Mouse (Mus musculus): Measurements from ENCODE around the gene Fbrs.

DNA sequence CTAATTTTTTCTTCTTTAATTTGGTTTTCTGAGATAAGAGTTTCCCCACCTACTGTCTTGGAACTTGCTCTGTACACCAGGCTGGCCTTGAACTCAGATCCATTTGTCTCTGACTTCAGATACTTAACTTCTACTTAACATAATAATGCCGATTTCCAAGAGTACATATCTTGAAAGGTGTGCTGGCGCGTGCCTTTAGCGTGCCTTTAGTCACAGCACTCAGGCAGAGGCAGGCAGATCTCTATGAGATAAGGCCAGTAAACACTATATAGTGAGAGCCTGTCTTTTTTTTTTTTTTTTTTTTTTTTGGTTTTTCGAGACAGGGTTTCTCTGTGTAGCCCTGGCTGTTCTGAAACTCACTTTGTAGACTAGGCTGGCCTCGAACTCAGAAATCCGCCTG lies 37.3 kb downstream of the Fbrs start:
- no peak for TF ChIP-seq CTCF (IDR thresholded peaks at IDR 0.05)
- TF ChIP-seq EP300 (IDR thresholded peaks at IDR 0.05) = no peak

Measured in lung, postnatal 0 days (tissue).